Mouse (Mus musculus) liver, adult 2 months (tissue): ENCODE measurements around the gene Gm20521. TPM values are rescaled to one million over a fixed set of nuclear protein-coding genes. Genes with fewer than 3 reads are reported as not detected.

Source experiments
- DNase-seq: peaks from one replicate; pipeline ENCODE4 v3.0.0-alpha.2; 2011; ENCODE audit warnings: low read depth, low spot score; ENCODE audit errors: extremely low read depth
- H3K27ac ChIP-seq: fragments of 200-500 bp; replicated peaks from 2 replicates; pipeline ENCODE4 v1.5.1; 2012; ENCODE audit warnings: low read depth, mild to moderate bottlenecking, control low read depth, inconsistent platforms, low read length; ENCODE audit not compliant: insufficient read depth
- H3K27me3 ChIP-seq: fragments of 200-500 bp; 2 replicates; pipeline ENCODE4 v1.6.1; 2012; ENCODE audit warnings: mild to moderate bottlenecking, moderate library complexity, low read length, inconsistent platforms; ENCODE audit not compliant: control insufficient read depth, insufficient read depth
- H3K36me3 ChIP-seq: fragments of 200-500 bp; 2 replicates; pipeline ENCODE4 v1.6.1; 2012; ENCODE audit warnings: low read length, inconsistent platforms; ENCODE audit not compliant: control insufficient read depth, insufficient read depth
- H3K4me1 ChIP-seq: fragments of 200-500 bp; 2 replicates; pipeline ENCODE4 v1.6.1; 2011; ENCODE audit warnings: low read length; ENCODE audit not compliant: control insufficient read depth, insufficient read depth
- H3K4me3 ChIP-seq: fragments of 200-500 bp; 2 replicates; pipeline ENCODE4 v1.5.1; 2011; ENCODE audit warnings: low read depth, mild to moderate bottlenecking, control low read depth, low read length, moderate library complexity; ENCODE audit not compliant: insufficient read depth
- H3K79me2 ChIP-seq: fragments of 200-500 bp; 2 replicates; pipeline ENCODE4 v1.6.1; 2012; ENCODE audit warnings: inconsistent platforms, mild to moderate bottlenecking, low read length, moderate library complexity; ENCODE audit not compliant: control insufficient read depth, insufficient read depth
- H3K9ac ChIP-seq: fragments of 200-500 bp; 2 replicates; pipeline ENCODE4 v1.6.1; 2012; ENCODE audit warnings: low read depth, mild to moderate bottlenecking, control low read depth, inconsistent platforms, low read length
- CTCF ChIP-seq: fragments of 200-500 bp; IDR thresholded peaks from 2 replicates; pipeline ENCODE4 v1.5.1; 2011; ENCODE audit warnings: low read depth, low read length, control low read depth
- POLR2A ChIP-seq: fragments of 200-500 bp; IDR thresholded peaks from 2 replicates; pipeline ENCODE4 v1.6.1; 2011; ENCODE audit warnings: low read length, control low read depth; ENCODE audit not compliant: insufficient read depth; ENCODE audit errors: extremely low read depth
- WGBS: fragments of 180-500 bp; shearing (Covaris S2); methylation state at CpG from one replicate; pipeline ENCODE4 v1.1.7; 2018; 5-methylcytosine and 5-hydroxymethylcytosine counted together
- polyA plus RNA-seq: library from polyadenylated mRNA; depleted of rRNA; stranded (reverse); fragments of >200 nt; gene quantifications from 2 replicates; pipeline ENCODE4 v1.2.3, GENCODE M21; 2012
- total RNA-seq: library from RNA; depleted of rRNA; stranded (reverse); fragments of >200 nt; gene quantifications from 2 replicates; pipeline ENCODE4 v1.2.3, GENCODE M21; 2014

Gene Gm20521
- total and polyA plus RNA-seq, 2 experiments, result 7.9 TPM; not detected in 1

DNA sequence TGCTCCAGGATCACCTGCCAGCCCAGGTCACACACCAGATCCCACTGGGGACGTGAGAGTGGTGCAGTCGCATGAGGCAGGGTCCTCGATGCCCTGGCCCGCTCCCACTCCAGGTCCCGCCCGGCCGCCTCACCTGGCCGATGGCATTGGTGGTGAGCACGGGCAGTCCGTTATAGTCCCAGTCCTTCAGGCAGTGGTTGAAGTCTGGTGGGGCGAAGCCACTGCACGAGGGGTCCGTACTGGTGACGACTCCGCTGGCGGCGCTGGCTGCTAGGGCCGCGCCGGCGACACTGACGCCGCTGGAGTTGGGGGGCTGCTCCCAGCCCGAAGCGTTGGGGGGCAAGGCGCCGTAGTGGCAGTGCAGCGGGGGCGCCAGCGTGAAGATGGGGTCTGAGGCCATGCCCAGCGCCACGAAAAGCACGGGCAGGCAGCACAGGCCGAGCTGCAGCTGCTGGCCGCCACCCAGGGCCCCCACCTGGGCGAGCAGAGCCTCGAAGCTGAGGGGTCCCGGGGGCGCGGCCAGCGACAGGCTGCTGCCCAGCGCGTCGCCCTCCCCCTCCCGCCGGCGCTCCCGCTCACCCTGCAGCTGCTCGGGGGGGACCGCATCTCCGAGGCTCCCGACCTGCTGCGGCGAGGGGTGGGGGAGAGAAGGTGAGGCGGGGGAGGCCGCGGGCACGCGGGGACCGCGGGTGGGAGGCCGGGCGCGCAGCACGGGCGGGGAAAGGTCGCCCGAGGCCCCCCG is 29.0 kb downstream of the Gm20521 start:
- no peak for DNase-seq
- Histone ChIP-seq H3K27me3 (peaks cover 13% of the 10 kb centered on the region), H3K4me1 (no peaks in the 10 kb centered on the region), H3K4me3 (peak overlapping the region; percentile 61), H3K9ac (peak overlapping the region; percentile 64), H3K79me2 (no peaks in the 10 kb centered on the region), H3K27ac (no peak overlapping the region), H3K36me3 (no peaks in the 10 kb centered on the region)
- TF ChIP-seq CTCF, result no peak
- TF ChIP-seq POLR2A, result no peak
- 9% methylated on average over 59 of the region's 69 CpGs for WGBS

GRCm38 (mm10) chr14:54912886-54913285 is 29.6 kb downstream of the Gm20521 start, which contains the start of gene Slc22a17:
Gene Slc22a17 (minus strand): TSS chr14:54913132.
- peaks cover 13% of the 10 kb centered on the region for H3K27me3 ChIP-seq

DNA sequence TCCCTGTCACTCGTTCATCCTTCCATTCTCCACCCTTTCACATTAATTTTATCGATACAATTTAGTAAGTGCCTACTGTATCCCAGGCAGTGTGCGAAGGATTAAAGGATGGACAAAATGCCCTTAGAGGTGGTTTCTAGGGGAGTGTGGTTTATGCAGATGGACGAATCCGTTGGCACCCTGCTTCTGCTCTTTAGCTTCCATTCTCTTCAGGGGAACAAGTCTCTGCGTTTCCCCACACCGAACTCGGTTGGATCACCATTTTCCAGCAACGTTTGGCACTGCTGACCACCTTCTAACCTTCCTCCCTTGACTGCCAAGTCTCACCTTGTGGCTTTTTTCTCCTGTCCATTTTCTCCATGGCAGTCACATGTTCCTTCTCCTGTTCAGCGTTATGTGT is 30.1 kb downstream of the Gm20521 start:
- Histone ChIP-seq H3K27me3 (peaks cover 13% of the 10 kb centered on the region), H3K4me3 (peak overlapping the region; percentile 61), H3K79me2 (no peaks in the 10 kb centered on the region), H3K27ac (no peak overlapping the region), H3K36me3 (no peaks in the 10 kb centered on the region), H3K9ac (no peak overlapping the region), H3K4me1 (no peaks in the 10 kb centered on the region)
- WGBS, result 33% methylated on average over 10 of the region's 10 CpGs
- DNase-seq, result no peak
- TF ChIP-seq CTCF, result no peak
- TF ChIP-seq POLR2A, result no peak

More at GRCm38 (mm10) chr14:54912886-54913285, 29.6 kb downstream of the Gm20521 start, which contains the start of gene Slc22a17:
- 1% methylated on average over 28 of the region's 28 CpGs for WGBS
- 0 out of 2 replicates have a peak, but pooled peaks have one; percentile 21 for TF ChIP-seq POLR2A
- no peak for TF ChIP-seq CTCF
- DNase-seq, result no peak
- no peaks in the 10 kb centered on the region for H3K4me1 ChIP-seq
- H3K36me3 ChIP-seq, result no peaks in the 10 kb centered on the region
- no peak within 1 kb of the TSS for H3K27ac ChIP-seq
- H3K4me3 ChIP-seq, result peak within 1 kb of the TSS; percentile 61
- peak within 1 kb of the TSS; percentile 64 for H3K9ac ChIP-seq
- H3K79me2 ChIP-seq, result no peaks in the 10 kb centered on the region

- no peak for DNase-seq
- Histone ChIP-seq H3K9ac (no peak overlapping the region), H3K79me2 (no peaks in the 10 kb centered on the region), H3K4me3 (no peak overlapping the region), H3K4me1 (no peaks in the 10 kb centered on the region), H3K27ac (no peak overlapping the region), H3K27me3 (no peaks in the 10 kb centered on the region), H3K36me3 (no peaks in the 10 kb centered on the region)
- WGBS, result 86% methylated on average over 16 of the region's 16 CpGs
- no peak for TF ChIP-seq CTCF
- no peak for TF ChIP-seq POLR2A
These were observed 36.9 kb downstream of the Gm20521 start for GRCm38 (mm10) chr14:54920076-54920685.

- Histone ChIP-seq H3K27ac (no peak overlapping the region), H3K9ac (no peak overlapping the region), H3K4me1 (no peaks in the 10 kb centered on the region), H3K4me3 (no peak overlapping the region), H3K79me2 (no peaks in the 10 kb centered on the region), H3K27me3 (peaks cover 16% of the 10 kb centered on the region), H3K36me3 (no peaks in the 10 kb centered on the region)
- WGBS, result 52% methylated on average over 7 of the region's 7 CpGs
- no peak for TF ChIP-seq POLR2A
- TF ChIP-seq CTCF, result no peak
- DNase-seq, result no peak
These were observed 41.6 kb downstream of the Gm20521 start for GRCm38 (mm10) chr14:54924641-54925348.
